Mouse (Mus musculus) urinary bladder, postnatal 25 days (tissue): Measurements from ENCODE around the gene Exoc2.

Experiments used
- DNase-seq: peaks from one replicate; pipeline ENCODE4 v3.0.0; 2022; ENCODE audit warnings: low spot score

Gene Exoc2

DNA sequence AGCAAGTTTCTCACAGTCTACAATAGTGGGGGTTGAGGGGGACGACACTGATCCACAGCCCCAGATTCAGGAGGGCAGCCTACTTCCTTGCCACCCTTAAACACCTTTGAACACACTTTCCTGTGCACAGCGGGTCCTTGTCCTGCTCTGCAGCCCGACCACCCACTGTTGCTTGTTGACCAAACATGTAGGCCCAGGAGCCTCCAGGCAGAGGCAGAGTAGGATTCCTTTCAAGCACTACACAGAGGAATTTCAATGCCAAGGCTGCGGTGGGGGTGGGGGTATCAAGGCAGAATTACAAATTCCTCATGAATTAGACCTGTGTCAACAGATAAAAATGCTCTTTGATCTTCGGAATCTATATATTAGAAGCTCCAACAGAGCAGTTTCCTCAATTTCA is 82.7 kb downstream of the Exoc2 start:
- DNase-seq: no peak

- peak; percentile 67 for DNase-seq
Observed at GRCm38 (mm10) chr13:30888480-30888879, 85.4 kb downstream of the Exoc2 start.

DNA sequence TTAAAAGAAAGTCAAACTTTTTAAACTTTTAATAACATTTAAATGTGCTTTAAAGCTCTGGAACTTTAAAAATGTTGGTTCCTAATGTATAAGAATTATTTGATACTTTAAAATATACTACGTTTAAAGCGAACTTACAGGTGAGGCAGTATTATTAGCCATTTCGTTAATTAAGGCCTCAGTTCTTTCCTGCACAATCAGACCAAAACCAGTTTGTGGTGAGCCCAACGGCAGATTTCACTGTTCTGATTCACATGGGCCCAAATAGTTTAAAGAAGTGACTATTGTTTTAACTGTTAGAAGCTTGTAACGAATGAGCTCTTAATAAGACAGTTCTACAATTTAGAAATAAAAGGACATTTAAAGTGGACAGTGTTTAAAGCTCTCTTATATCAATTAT is 93.6 kb downstream of the Exoc2 start:
- DNase-seq: no peak

GRCm38 (mm10) chr13:30879871-30880270 is 94.0 kb downstream of the Exoc2 start:
- no peak for DNase-seq

DNA sequence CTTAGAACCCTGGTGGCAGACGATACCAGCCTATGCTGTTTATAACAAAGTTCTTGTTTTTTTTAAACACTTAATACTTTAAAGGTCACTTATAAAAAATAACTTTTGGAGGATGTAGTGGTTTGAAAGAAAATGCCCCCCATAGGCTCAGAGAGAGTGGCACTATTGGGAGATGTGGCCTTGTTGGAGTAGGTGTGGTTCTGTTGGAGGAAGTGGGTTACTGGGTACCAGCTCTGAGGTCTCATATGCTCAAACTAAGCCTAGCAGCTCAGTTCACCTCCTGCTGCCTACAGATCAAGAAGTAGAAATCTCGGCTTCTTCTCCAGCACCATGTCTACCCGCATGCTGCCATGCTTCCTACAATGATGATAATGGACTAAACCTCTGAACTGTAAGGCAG is 98.1 kb downstream of the Exoc2 start:
- DNase-seq: no peak

DNA sequence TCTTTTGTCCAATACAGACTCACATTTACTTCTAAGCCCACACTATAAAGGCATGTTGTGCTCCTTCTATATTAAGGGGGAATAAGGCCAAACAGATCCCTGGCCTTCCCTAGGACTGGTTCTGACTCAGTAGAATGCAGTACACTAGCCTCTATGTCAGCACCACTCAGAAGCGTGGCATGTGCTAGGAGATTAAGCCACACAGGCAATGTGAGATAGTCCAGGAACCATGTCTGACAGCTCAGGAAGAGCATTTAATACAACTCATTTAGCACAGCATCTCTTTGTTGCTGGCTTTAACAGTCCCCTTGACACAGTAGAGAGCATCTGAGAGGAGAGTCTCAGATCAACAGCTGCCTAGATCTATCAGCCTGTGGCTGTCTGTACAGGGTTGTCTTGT is 100.4 kb downstream of the Exoc2 start:
- no peak for DNase-seq

DNA sequence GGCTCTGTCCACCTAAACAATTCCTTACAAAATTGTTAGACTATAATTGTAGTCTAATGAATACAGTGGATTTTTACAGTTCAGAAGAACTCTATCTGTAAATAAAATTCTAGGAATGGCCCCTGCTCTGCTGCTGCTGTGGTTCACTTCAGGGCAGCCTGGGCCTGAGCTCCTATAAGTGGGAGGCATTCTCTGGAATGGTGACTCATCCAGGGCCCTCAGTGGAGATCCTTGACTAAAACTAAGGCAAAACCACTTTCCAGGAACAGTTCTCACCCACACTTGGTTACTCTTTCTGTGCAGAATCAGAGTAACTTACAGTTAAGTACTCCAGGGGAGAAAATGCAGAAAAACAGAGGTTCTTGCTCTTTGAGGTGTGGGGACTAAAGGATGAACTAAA is 108.4 kb downstream of the Exoc2 start:
- DNase-seq: no peak

DNA sequence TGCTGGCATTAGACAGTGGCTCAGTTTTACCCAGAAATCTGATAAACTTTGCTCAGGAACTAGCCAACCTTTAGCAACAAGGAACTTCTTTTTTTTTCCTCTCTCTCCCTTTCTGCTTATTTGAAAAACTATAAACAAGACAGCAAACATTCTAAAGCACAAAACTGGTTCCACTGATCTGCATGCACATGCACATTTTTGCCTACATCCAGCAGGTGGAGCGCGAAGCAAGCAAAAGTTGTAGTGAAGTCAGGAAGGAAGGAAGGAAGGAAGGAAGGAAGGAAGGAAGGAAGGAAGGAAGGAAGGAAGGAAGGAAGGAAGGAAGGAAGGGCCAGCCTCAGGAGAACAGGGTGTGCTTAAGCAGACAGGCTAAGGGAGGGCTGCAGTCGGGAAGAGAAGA is 109.9 kb downstream of the Exoc2 start:
- no peak for DNase-seq

- DNase-seq: no peak
Observed at GRCm38 (mm10) chr13:30858421-30858820, 115.5 kb downstream of the Exoc2 start.

GRCm38 (mm10) chr13:30850736-30851135 is 123.2 kb downstream of the Exoc2 start:
- DNase-seq: no peak

- no peak for DNase-seq
Observed at GRCm38 (mm10) chr13:30848001-30848400, 125.9 kb downstream of the Exoc2 start.

DNA sequence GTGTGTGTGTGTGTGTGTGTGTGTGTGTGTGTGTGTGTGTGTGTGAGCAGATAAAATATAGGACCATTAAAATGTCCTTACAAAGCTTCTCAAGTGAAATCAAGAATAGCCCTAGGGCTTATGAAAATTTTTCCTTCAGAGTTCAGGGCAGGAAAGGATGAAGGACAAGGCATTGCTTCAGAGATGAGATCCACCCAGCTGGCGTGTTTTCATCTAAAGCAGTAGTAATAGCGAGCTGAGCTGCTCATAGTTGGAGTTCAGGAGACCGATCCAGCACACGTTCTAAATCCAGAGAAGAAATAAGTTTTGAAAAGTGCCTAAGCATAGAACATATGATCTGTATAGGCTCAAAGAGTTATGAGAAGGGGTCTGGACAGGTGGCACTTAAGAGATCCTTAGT is 127.4 kb downstream of the Exoc2 start:
- DNase-seq: no peak

DNA sequence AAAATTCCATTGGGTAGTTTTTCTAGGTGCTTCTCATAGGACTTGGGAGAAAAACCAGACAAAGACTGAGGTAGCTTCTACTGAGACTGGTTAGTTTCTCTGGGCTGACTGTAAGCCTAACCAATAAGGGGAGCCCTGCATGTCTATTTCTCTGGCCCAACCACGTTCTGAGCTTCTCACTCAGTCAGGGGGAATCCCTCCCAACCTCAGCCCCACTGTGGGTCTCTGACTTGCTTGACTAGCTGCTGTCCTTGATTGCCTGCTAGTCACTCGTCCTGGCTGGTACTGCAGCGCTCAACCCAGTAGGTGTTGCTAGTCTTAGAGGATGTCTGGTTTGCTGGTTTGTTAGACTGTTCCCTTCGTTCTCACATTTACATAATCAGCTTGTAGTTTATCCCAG is 130.8 kb downstream of the Exoc2 start:
- DNase-seq: no peak

DNA sequence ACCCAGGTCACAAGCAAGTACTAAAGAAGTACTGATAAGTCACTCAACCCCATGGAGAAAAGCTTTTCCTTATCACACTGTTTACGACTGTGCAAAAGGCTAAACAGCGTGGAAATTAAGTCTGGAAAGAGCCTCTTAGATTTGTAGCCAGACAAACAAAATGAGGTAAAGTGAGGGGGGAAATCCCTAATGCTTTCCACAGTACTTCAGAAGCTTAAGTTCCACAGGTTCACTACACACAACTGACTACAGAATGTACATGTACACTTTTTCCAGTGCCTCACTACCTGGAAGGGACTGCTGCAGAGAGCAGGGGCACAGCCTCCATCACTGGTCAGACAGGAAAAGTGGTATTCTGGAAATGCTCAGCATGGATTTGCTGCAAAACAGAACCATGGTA is 132.1 kb downstream of the Exoc2 start:
- DNase-seq: no peak

DNA sequence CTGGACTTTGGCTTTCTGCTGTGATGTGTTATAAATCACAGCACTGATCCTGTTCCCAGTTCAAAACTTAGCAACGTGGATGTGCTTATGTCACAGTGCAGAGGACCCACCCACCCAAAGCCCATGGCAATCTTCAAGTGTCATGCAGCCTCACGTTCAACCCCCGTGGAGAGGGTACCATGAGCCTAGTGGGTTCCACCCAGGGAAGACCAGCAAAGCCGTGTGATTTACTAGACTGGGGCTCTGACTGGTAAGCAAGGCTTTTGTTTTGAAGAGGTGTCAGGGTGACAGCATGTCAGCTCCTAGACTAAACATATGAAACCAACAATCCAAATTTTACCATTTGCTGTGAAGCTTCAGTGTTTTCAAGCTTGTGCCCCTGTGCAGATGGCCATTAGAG is 132.6 kb downstream of the Exoc2 start:
- DNase-seq: no peak

DNA sequence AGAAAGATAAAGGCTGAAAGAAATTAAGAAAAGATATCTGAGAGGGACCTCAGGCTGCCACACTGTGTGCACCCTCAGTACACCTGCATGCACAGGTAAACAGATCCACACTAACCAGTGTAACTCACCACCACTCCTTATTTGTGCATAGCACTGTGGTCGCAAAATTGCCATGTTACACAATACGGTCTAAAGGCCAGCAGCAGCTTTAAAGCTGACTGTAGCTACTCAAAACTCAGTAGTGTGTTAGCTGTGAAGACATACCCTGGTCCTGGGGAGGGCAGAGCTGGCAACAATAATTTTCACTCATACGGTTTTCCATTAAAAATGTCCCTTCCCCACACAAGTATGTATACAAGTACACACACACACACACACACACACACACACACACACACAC is 133.2 kb downstream of the Exoc2 start:
- no peak for DNase-seq

GRCm38 (mm10) chr13:30836342-30836741 is 137.6 kb downstream of the Exoc2 start:
- DNase-seq: no peak

- DNase-seq: no peak
Observed at GRCm38 (mm10) chr13:30834859-30835258, 139.0 kb downstream of the Exoc2 start.

DNA sequence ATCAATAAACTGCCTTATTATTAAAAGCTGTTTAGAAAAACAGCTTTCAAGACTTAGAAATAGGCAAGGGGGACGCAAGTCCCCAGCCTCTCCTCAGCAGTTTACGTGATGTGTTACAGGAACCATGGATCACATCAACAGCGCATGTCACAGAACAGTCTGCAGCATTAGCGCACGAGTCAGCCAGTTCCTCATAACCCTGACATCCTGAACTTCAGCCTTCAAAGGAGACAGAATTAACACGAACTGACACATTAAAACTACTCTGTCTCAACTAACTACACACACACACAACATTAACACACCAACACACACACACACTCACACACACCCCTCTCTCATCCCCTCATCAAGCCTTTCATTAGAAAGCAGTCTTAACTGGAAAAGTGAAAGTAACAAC is 139.5 kb downstream of the Exoc2 start:
- no peak for DNase-seq

DNA sequence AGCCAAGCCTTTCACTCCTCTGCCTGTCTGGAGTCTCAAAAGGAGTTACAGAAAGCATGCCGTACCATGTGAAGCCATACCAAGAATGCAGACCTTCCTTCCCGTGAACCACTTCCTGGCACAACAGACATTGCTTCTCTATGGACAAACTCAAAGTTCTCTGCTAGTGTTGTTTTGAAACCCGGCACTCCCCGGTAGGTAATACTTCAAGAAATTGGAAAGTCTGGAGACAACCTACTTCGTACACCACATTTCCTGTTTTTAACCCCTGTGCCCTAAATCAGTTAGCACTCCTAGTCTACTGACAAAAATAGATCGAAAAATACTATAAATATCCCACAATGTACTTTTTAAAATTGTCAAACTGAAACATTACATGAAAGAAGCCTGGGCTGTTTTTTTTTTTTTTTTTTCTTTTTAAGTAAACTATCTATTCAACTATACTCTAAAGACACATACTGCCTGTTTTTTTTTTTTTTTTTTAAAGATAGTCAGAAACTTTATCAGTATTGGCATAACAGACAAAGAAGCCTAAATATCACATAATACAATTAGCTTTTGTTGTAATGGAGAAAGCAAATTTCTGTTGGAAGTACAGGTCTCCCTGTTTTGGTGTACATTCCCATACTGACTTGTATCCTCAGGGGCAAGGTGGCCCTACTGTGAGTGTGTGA is 140.3 kb downstream of the Exoc2 start:
- no peak for DNase-seq

DNA sequence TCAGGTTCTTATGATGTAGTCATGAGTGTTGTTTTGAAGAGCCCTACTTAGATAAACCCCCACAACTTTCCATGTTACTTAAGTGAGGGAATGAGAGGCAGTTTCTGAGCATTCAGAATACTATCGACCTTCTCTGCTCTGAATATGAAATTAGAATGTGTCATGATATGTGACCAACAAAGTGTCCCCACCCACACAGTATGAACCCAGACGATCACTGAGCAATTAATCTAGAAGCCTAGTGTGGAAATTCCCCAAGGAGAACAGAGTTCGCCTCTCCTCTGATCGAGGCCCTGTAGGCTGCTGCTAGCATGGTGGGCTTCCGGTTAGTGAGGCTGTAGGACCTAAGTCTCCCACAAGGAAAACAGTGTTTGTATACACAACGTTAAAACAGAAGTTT is 142.5 kb downstream of the Exoc2 start:
- DNase-seq: no peak

- no peak for DNase-seq
Observed at GRCm38 (mm10) chr13:30826511-30826910, 147.4 kb downstream of the Exoc2 start.

- DNase-seq: no peak
Observed at GRCm38 (mm10) chr13:30824903-30825302, 149.0 kb downstream of the Exoc2 start.

- DNase-seq: no peak
Observed at GRCm38 (mm10) chr13:30820555-30820954, 153.3 kb downstream of the Exoc2 start.

DNA sequence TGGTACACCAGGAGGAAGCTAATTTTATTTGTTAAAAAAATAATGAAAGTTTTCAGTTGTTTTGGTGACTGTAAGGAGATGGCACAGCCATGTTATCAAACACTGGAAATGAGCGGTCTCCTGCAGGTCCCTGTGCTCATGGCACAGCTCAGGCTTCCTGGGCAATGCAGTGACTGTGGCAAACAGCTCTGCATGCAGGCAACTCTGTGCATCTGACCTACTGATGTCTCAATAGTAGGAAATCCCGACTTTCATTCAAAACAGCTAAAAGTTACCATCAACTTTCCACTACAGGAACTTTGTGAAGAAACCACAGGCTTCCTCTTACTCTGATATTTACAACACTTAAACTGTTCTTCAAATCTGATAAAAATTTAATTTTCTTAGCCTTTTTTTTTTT is 154.0 kb downstream of the Exoc2 start:
- DNase-seq: no peak
